Mouse (Mus musculus): ENCODE measurements at regions not wholly inside any gene's neighbourhood (a gene's known extent, or its start where the extent isn't known, plus 50 kb on each side); places are given as distances from the start of the nearest gene placed in this dataset.
"Not testable (repeated sequence)": the region's sequence is repeated elsewhere in the genome, so short reads cannot be mapped to it uniquely, and the experiment has no call there.

GRCm38 (mm10) chr5:12751514-12751913 lies 368.3 kb downstream of the Sema3d start:
- Histone ChIP-seq H3K27me3 (ENCODE audit: control insufficient read depth, insufficient read depth, insufficient read length) (no peaks in the 10 kb centered on the region), H3K79me2 (ENCODE audit: control insufficient read depth, insufficient read depth) (no peaks in the 10 kb centered on the region), H3ac (ENCODE audit: control insufficient read depth, insufficient read length, low read depth) (no peak overlapping the region), H3K79me3 (ENCODE audit: low read depth) (no peaks in the 10 kb centered on the region), H3K4me3 (ENCODE audit: insufficient read depth, poor library complexity, severe bottlenecking) (no peak overlapping the region), H3K36me3 (ENCODE audit: control insufficient read depth, insufficient read depth) (no peaks in the 10 kb centered on the region)
- no peak for TF ChIP-seq CTCF (IDR thresholded peaks at IDR 0.05; ENCODE audit: control insufficient read depth, insufficient read depth, insufficient read length)
- no peak for TF ChIP-seq CEBPB (IDR thresholded peaks at IDR 0.05; ENCODE audit: low read depth)
- TF ChIP-seq MYOD1 (IDR thresholded peaks at IDR 0.05; ENCODE audit: control insufficient read depth, insufficient read length, low read depth), result no peak
- no peak for TF ChIP-seq USF1 (IDR thresholded peaks at IDR 0.05; ENCODE audit: low read depth)
- no peak for TF ChIP-seq MYOG (IDR thresholded peaks at IDR 0.05; ENCODE audit: control insufficient read depth, extremely low read depth, insufficient read length)
- TF ChIP-seq MAX (IDR thresholded peaks at IDR 0.05), result no peak
- TF ChIP-seq FOSL1 (IDR thresholded peaks at IDR 0.05; ENCODE audit: insufficient read depth, low read length, poor library complexity, severe bottlenecking), result no peak

DNA sequence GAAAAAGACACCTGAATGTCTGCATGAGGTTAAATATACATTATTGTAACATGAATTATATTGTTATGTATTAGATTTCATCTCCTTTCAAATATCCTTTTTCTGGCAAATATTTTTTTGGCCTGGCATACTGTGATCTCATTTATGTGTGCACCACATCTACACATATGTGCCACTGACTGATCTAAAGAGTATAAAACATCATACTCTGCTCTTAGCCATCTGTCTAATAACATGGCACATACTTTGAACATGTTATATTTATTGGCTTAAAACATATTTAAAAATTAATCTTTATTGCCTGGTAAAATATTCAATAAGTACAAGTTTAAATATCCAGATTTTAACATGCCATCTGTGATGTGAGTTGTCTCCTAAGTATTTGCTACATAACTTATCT lies 365.6 kb upstream of the Sema3a start:
- H3K27me3 ChIP-seq (ENCODE audit: control insufficient read depth, insufficient read depth, insufficient read length), result no peaks in the 10 kb centered on the region
- H3K4me3 ChIP-seq (ENCODE audit: insufficient read depth, poor library complexity, severe bottlenecking), result no peak overlapping the region
- TF ChIP-seq MAX (IDR thresholded peaks at IDR 0.05), result no peak
- no peaks in the 10 kb centered on the region for H3K79me2 ChIP-seq (ENCODE audit: control insufficient read depth, insufficient read depth)
- H3K79me3 ChIP-seq (ENCODE audit: low read depth), result no peaks in the 10 kb centered on the region
- H3ac ChIP-seq (ENCODE audit: control insufficient read depth, insufficient read length, low read depth), result no peak overlapping the region
- no peaks in the 10 kb centered on the region for H3K36me3 ChIP-seq (ENCODE audit: control insufficient read depth, insufficient read depth)

DNA sequence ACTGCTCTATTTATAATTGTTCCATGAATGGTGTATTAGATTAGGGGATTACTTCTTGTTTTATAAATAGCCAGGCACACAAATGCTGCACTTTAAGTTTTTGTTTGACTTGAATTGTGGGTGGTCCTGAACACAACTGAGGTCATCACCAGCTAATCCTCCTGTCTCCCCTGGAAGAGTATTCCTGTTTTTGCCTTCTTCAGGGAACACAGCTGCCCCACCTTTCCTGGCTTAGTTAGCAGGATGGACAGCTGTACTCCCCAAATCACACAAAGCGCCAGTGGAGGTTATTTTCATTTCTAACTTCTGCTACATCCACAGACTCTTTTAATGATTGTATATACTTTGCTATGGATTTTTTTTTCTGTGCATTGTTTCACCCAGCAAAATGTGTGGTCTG lies 357.8 kb upstream of the Sema3a start:
- no peaks in the 10 kb centered on the region for H3K27me3 ChIP-seq (ENCODE audit: control insufficient read depth, insufficient read depth, insufficient read length)
- no peak overlapping the region for H3K4me3 ChIP-seq (ENCODE audit: insufficient read depth, poor library complexity, severe bottlenecking)
- H3K79me2 ChIP-seq (ENCODE audit: control insufficient read depth, insufficient read depth), result no peaks in the 10 kb centered on the region
- peak; percentile 8 for TF ChIP-seq MYOD1 (IDR thresholded peaks at IDR 0.05; ENCODE audit: control insufficient read depth, insufficient read length, low read depth)
- no peak for TF ChIP-seq USF1 (IDR thresholded peaks at IDR 0.05; ENCODE audit: low read depth)
- H3K79me3 ChIP-seq (ENCODE audit: low read depth), result no peaks in the 10 kb centered on the region
- H3K36me3 ChIP-seq (ENCODE audit: control insufficient read depth, insufficient read depth), result no peaks in the 10 kb centered on the region
- H3ac ChIP-seq (ENCODE audit: control insufficient read depth, insufficient read length, low read depth), result no peak overlapping the region

DNA sequence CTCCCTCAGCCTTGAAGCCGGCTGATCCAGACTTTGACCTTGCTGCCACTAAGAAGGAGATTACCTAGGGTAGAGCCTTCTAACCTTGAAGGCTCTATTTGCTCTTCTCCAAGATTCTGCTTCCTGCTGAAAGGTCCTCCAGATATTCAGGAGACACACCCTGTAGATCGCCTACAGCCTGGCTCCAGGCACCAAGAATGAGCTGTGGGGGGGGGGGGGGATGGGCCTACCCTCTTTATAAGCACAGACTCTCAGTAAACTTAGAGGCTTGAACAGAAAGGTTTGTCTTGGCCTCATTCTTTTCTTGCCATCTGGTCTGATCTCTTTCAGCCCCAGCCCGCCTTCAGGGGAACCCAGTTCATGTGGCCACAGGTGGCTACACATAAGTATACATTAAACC lies 342.5 kb upstream of the Sema3a start:
- Histone ChIP-seq H3K36me3 (ENCODE audit: control insufficient read depth, insufficient read depth) (no peaks in the 10 kb centered on the region), H3ac (ENCODE audit: control insufficient read depth, insufficient read length, low read depth) (no peak overlapping the region), H3K27me3 (ENCODE audit: control insufficient read depth, insufficient read depth, insufficient read length) (no peaks in the 10 kb centered on the region), H3K4me3 (ENCODE audit: insufficient read depth, poor library complexity, severe bottlenecking) (no peak overlapping the region), H3K79me3 (ENCODE audit: low read depth) (no peaks in the 10 kb centered on the region), H3K79me2 (ENCODE audit: control insufficient read depth, insufficient read depth) (no peaks in the 10 kb centered on the region)
- TF ChIP-seq MYOD1 (IDR thresholded peaks at IDR 0.05; ENCODE audit: control insufficient read depth, insufficient read length, low read depth), result no peak
- TF ChIP-seq MYOG (IDR thresholded peaks at IDR 0.05; ENCODE audit: control insufficient read depth, extremely low read depth, insufficient read length), result no peak
- TF ChIP-seq CTCF (IDR thresholded peaks at IDR 0.05; ENCODE audit: control insufficient read depth, insufficient read depth, insufficient read length), result no peak
- TF ChIP-seq USF1 (IDR thresholded peaks at IDR 0.05; ENCODE audit: low read depth), result no peak
- no peak for TF ChIP-seq CEBPB (IDR thresholded peaks at IDR 0.05; ENCODE audit: low read depth)
- TF ChIP-seq MAX (IDR thresholded peaks at IDR 0.05), result no peak
- no peak for TF ChIP-seq FOSL1 (IDR thresholded peaks at IDR 0.05; ENCODE audit: insufficient read depth, low read length, poor library complexity, severe bottlenecking)

GRCm38 (mm10) chr5:12808729-12809128 lies 316.5 kb upstream of the Sema3a start:
- Histone ChIP-seq H3K4me3 (ENCODE audit: insufficient read depth, poor library complexity, severe bottlenecking) (no peak overlapping the region), H3K27me3 (ENCODE audit: control insufficient read depth, insufficient read depth, insufficient read length) (no peaks in the 10 kb centered on the region), H3ac (ENCODE audit: control insufficient read depth, insufficient read length, low read depth) (no peak overlapping the region), H3K79me3 (ENCODE audit: low read depth) (no peaks in the 10 kb centered on the region), H3K79me2 (ENCODE audit: control insufficient read depth, insufficient read depth) (no peaks in the 10 kb centered on the region), H3K36me3 (ENCODE audit: control insufficient read depth, insufficient read depth) (no peaks in the 10 kb centered on the region)
- TF ChIP-seq MYOG (IDR thresholded peaks at IDR 0.05; ENCODE audit: control insufficient read depth, extremely low read depth, insufficient read length) (no peak), CEBPB (IDR thresholded peaks at IDR 0.05; ENCODE audit: low read depth) (no peak), CTCF (IDR thresholded peaks at IDR 0.05; ENCODE audit: control insufficient read depth, insufficient read depth, insufficient read length) (no peak), USF1 (IDR thresholded peaks at IDR 0.05; ENCODE audit: low read depth) (no peak), MYOD1 (IDR thresholded peaks at IDR 0.05; ENCODE audit: control insufficient read depth, insufficient read length, low read depth) (no peak)

DNA sequence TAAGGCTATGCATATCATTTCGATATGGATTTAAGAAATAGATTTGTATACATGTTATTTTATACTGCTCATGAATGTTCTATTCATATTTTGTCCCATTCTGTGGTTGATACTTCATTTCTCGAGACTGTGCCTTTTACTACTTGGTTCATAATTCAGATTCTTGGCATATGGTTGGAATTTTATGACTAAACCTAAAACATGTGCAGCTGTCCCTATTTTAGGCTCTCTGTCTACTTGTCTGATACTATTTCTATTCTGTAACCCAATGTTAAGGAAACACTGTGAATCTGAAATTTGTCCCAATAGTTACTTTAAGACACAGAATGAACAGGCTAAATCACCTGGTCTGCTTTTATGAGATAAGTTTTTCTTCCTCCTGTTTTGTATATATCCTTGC lies 315.3 kb upstream of the Sema3a start:
- Histone ChIP-seq H3K79me3 (ENCODE audit: low read depth) (no peaks in the 10 kb centered on the region), H3ac (ENCODE audit: control insufficient read depth, insufficient read length, low read depth) (no peak overlapping the region), H3K79me2 (ENCODE audit: control insufficient read depth, insufficient read depth) (no peaks in the 10 kb centered on the region), H3K4me3 (ENCODE audit: insufficient read depth, poor library complexity, severe bottlenecking) (no peak overlapping the region), H3K27me3 (ENCODE audit: control insufficient read depth, insufficient read depth, insufficient read length) (no peaks in the 10 kb centered on the region), H3K36me3 (ENCODE audit: control insufficient read depth, insufficient read depth) (no peaks in the 10 kb centered on the region)
- TF ChIP-seq FOSL1 (IDR thresholded peaks at IDR 0.05; ENCODE audit: insufficient read depth, low read length, poor library complexity, severe bottlenecking) (no peak), MAX (IDR thresholded peaks at IDR 0.05) (no peak), USF1 (IDR thresholded peaks at IDR 0.05; ENCODE audit: low read depth) (no peak), MYOG (IDR thresholded peaks at IDR 0.05; ENCODE audit: control insufficient read depth, extremely low read depth, insufficient read length) (no peak), CEBPB (IDR thresholded peaks at IDR 0.05; ENCODE audit: low read depth) (no peak), CTCF (IDR thresholded peaks at IDR 0.05; ENCODE audit: control insufficient read depth, insufficient read depth, insufficient read length) (no peak), MYOD1 (IDR thresholded peaks at IDR 0.05; ENCODE audit: control insufficient read depth, insufficient read length, low read depth) (no peak)

- H3ac ChIP-seq (ENCODE audit: control insufficient read depth, insufficient read length, low read depth); H3K36me3 ChIP-seq (ENCODE audit: control insufficient read depth, insufficient read depth); H3K4me3 ChIP-seq (ENCODE audit: insufficient read depth, poor library complexity, severe bottlenecking); H3K79me2 ChIP-seq (ENCODE audit: control insufficient read depth, insufficient read depth); H3K27me3 ChIP-seq (ENCODE audit: control insufficient read depth, insufficient read depth, insufficient read length); H3K79me3 ChIP-seq (ENCODE audit: low read depth): not testable (repeated sequence)
Observed at GRCm38 (mm10) chr5:12847207-12847606, 278.0 kb upstream of the Sema3a start.

Data from C2C12 (cell line).